Mouse (Mus musculus) G1E (cell line): ENCODE data around the gene Dpf3.

Experiments
- CTCF ChIP-seq: IDR thresholded peaks from 2 replicates; pipeline ENCODE4 v1.5.1; 2012; ENCODE audit warnings: low read depth, low read length, inconsistent platforms, mixed read lengths
- GATA1 ChIP-seq: IDR thresholded peaks from 2 replicates; pipeline ENCODE4 v1.6.1; 2012; ENCODE audit warnings: borderline replicate concordance, low read length, inconsistent platforms, mixed read lengths
- POLR2AphosphoS5 ChIP-seq: IDR thresholded peaks from 2 replicates; pipeline ENCODE4 v1.6.1; 2012; ENCODE audit warnings: low read depth, low read length, inconsistent platforms; ENCODE audit not compliant: insufficient replicate concordance
- TAL1 ChIP-seq: conservative IDR thresholded peaks from 2 replicates; pipeline ENCODE4 v1.6.1; 2012; ENCODE audit warnings: low read depth, low read length, inconsistent platforms, mixed read lengths

DNA sequence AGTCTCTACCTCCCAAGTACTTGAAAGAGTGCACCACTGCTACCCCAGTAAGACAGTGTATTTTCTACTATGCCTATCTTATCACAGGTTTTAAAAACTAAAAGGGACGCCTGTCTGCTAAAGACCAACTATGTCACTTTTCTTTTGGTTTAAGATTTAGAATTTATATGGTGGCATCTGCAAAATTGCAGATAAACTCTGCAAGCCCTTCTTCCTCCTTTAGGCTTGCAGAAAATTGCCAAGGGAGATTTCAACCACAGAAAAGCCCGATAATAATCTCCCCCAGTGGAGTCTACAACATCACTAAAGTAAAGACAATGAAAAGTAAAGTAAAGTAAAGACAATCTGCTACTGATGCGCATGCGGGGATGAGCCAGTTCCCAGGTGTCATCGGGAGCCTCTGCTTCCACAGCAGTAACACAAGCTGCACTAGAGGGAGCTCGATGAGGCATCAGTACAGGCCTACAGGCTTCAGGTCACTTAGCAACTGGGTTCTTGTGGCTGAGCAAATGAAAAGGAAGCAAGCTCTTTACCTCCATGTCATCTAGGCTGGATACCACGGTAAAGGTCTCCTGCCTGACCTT, 7.6 kb downstream of the Dpf3 start:
- TF ChIP-seq CTCF (no peak), TAL1 (no peak), GATA1 (no peak), POLR2AphosphoS5 (no peak)
